Mouse (Mus musculus) large intestine, adult 2 months (tissue): ENCODE measurements around the gene Gm19668. TPM values are rescaled to one million over a fixed set of nuclear protein-coding genes. Genes with fewer than 3 reads are reported as not detected.
"Not testable (repeated sequence)": the region's sequence is repeated elsewhere in the genome, so short reads cannot be mapped to it uniquely, and the experiment has no call there.

Source experiments
- DNase-seq: peaks from one replicate; pipeline ENCODE4 v3.0.0-alpha.2; 2012; ENCODE audit warnings: low read depth, low spot score
- WGBS: fragments of 180-500 bp; shearing (Covaris S2); methylation state at CpG from one replicate; pipeline ENCODE4 v1.1.7; 2018; 5-methylcytosine and 5-hydroxymethylcytosine counted together
- polyA plus RNA-seq: library from polyadenylated mRNA; depleted of rRNA; stranded (reverse); fragments of >200 nt; gene quantifications from 2 replicates; pipeline ENCODE4 v1.2.3, GENCODE M21; 2012; rRNA removed

Gm19668 gene
- polyA plus RNA-seq = not detected in 2 replicates

DNA sequence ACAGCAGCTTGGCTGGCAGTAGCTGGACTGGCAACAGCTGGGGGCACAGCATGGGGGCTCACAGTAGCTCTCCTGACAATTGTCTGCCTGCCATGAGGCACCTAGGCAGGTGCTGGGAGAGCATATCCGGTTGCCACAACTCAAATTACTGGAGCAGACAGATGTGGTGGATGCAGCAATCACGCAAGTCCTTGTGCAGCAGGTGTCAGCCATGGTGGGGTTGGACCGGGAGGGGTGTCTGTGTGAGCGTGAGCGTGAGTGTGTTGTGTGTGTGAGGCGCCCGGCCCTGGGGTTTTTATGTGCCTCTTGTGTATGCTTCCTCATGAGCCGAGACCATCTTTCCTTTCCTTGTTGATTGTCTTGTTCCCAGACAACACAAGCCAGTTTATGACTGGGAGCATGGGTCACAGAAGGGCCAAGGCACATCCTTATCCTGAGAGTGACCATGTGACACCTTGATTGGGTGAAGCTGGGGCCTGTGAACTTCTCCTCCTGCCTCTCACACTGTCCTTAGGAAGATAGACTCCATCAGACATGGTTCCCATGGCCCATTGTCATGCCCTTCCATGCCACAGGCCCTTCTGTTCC, at the start of gene Gm19668:
Gene Gm19668, minus strand, starts transcription at position 213 of the 588 bp plus-strand sequence.
- no peak for DNase-seq
- 33% methylated on average over 8 of the region's 8 CpGs for WGBS

DNA sequence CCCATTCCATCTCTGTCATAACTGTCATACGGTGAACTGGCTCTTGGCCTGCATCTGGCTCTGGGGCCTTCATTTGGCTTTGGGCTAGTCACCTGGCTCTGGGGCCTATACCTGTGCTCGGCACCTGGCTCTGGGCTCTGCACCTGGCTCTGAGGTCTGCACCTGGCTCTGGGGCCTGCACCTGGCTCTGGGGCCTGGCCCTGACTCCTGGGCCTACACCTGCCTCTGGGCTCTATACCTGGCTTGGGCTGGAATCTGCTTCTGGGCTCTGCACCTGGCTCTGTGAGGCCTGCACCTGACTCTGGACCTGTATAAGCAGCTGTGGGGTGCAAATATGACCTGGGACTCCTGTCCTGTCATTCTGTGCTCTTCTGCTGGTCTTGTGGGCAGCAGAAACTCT, 48.6 kb upstream of the Gm19668 start:
- no peak for DNase-seq
- 41% methylated on average over 2 of the region's 2 CpGs for WGBS

- 24% methylated on average over 2 of the region's 2 CpGs for WGBS
- no peak for DNase-seq
Observed at GRCm38 (mm10) chr10:77846961-77847360, 48.0 kb upstream of the Gm19668 start.

- WGBS = 77% methylated on average over 3 of the region's 3 CpGs
- DNase-seq = no peak
Observed at GRCm38 (mm10) chr10:77846503-77846902, 47.6 kb upstream of the Gm19668 start, which contains the start of gene Gm36176. Gm36176 (plus strand) TSS chr10:77846803.

GRCm38 (mm10) chr10:77839006-77839405, 40.1 kb upstream of the Gm19668 start:
- 57% methylated on average over 6 of the region's 6 CpGs for WGBS
- DNase-seq = no peak

DNA sequence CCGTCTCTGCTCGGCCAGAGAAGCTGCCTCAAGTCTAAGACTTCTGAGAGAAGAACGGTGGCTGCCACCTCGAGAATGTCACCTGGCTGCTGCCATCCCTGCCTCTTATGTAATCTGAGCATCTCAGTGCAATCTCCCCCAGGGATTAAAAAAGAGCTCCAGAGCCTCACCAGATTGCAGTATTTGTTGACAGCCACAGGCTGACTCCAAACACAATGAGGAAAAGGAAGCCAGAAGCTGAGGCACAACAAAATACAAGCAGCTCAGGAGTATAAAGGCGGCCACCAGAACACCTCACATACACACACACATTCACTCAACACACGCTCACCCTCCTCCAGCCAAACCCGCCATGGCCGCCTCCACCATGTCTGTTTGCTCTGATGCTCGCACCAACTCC, 36.7 kb upstream of the Gm19668 start, which contains the start of gene Krtap10-10:
Gene Krtap10-10, plus strand, starts transcription at position 301 of the 400 bp plus-strand sequence.
- WGBS = 67% methylated on average over 9 of the region's 9 CpGs
- no peak for DNase-seq

DNA sequence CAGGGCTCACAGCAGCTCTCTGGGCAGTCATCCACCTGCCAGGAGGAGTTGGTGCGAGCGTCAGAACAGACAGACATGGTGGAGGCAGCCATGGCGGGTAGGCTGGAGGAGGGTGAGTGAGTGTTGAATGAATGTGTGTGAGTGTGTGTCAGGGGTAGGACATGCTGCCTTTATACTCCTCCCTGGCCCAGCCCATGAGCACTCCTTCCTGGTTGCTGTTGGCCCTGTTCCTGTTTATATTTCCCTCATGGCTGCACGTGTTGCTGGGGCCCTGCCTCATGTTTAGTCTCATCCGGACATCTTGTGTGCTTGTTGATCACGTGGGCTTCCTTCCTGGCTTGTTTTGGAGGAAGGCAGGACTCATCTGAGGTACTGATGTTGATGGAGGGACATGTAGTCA, 28.0 kb upstream of the Gm19668 start, which contains the start of gene Krtap10-4:
Gene Krtap10-4, minus strand, starts transcription at position 145 of the 400 bp plus-strand sequence.
- DNase-seq = no peak
- 37% methylated on average over 6 of the region's 6 CpGs for WGBS

DNA sequence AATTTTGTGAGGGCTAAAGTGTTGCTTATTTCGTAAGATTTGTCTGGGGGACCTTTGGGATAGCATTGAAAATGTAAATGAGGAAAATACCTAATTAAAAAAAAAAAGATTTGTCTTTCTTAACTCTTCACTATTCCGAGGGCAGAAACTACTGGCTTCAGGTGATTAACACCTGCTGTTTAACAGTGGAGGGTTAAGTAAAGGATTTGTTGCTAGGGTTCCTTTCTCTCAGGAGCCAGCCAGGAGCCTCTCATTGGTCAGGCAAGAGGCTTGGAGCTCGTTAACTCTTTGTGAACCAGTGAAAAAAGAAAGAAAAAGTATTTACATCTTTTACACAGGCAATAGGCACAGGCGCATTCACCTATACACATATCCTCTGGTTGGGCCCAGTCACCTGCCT, 20.3 kb upstream of the Gm19668 start:
- no peak for DNase-seq
- WGBS = 42% methylated on average over 4 of the region's 4 CpGs

DNA sequence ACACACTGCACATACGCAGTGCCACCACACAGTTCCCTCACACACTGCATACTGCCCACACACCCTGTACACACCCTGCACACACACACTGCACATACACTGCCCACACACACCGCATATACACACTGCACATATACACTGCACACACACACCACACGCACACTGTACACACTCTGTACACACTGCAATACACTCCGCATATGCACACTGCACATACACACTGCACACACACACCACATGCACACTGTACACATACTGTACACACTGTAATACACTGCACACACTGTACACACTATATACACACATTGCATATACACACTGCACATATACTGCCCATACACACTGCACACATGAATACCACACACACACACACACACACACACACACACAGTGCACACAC, 19.6 kb upstream of the Gm19668 start:
- 96% methylated on average over 4 of the region's 4 CpGs for WGBS
- no peak for DNase-seq

DNA sequence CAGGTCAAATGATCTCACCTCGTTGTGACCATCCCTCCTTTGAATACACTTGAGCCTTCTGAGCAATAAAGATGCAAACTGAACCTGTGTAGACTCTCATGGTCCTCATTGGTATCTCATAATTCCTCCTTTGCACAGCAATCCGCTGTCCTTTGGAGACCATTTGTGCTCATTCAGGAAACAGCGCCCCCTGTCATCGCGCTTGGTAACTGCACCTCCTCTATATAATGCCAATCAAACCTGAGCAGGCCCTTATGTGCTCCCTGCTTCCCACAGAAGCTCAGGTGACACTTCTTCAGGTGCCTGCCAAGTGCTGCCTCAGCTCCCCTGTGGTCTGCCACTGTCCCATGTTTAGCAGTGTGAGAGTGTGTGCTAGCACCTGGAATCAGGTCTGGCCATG, 16.6 kb upstream of the Gm19668 start:
- DNase-seq = no peak
- WGBS = 30% methylated on average over 5 of the region's 5 CpGs

DNA sequence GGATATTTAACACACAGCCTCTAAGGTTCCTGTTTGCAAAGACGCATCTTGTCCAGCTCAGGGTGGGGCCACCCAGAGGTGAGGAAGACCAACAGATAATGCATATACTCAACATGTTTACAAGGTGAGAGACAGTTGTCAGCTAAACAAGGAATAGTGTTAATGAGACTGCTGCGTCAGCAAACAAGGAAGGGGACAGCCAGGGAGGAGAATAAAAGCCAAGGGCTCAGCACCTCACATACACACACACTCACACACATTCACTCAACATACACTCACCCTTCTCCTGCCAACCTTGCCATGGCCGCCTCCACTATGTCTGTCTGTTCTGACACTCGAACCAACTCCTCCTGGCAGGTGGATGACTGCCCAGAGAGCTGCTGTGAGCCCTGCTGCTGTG, 15.4 kb upstream of the Gm19668 start, which contains the start of gene Gm2696:
Gene Gm2696, plus strand, starts transcription at position 301 of the 400 bp plus-strand sequence.
- DNase-seq = no peak
- WGBS = 36% methylated on average over 4 of the region's 4 CpGs

GRCm38 (mm10) chr10:77811743-77812142, 12.8 kb upstream of the Gm19668 start, which contains the start of gene Gm9507:
Gm9507 (minus strand) TSS chr10:77811843.
- 55% methylated on average over 5 of the region's 5 CpGs for WGBS
- no peak for DNase-seq

DNA sequence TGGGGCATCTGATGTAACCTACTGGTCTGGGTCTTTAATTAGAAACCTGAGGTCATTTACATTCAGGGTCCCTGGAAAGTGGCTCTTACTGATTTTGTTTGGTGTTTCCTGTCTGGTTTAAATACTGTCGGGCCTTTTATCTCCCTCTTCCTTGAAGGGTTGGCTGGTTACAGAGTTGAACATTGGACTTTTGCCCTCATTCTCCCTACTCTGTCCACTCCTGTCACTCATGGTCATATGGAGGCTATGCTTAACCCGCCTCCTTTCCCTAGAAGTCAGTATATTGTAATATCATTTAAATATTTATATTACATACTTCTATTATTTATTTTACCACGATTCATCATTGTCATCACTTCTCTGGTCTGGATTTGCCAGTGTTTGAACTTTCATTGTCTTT, 5.2 kb upstream of the Gm19668 start:
- 28% methylated on average over 3 of the region's 3 CpGs for WGBS
- no peak for DNase-seq

- DNase-seq = not testable (repeated sequence)
- WGBS = 52% methylated on average over 3 of the region's 3 CpGs
Observed at GRCm38 (mm10) chr10:77798164-77798920, 591 bp downstream of the Gm19668 start.

GRCm38 (mm10) chr10:77797677-77798076, 1.3 kb downstream of the Gm19668 start:
- no peak for DNase-seq
- WGBS = 50% methylated on average over 3 of the region's 3 CpGs

- WGBS = 55% methylated on average over 2 of the region's 2 CpGs
Observed at GRCm38 (mm10) chr10:77794976-77795375, 4.0 kb downstream of the Gm19668 start, which contains the start of gene Gm9639. Gm9639 (minus strand) TSS chr10:77795076.

GRCm38 (mm10) chr10:77788621-77789020, 10.3 kb downstream of the Gm19668 start:
- WGBS = 77% methylated on average over 2 of the region's 2 CpGs
- no peak for DNase-seq

More at GRCm38 (mm10) chr10:77794976-77795375, 4.0 kb downstream of the Gm19668 start, which contains the start of gene Gm9639:
- no peak for DNase-seq

- not testable (repeated sequence) for DNase-seq
- WGBS = 71% methylated on average over 1 of the region's 1 CpGs
Observed at GRCm38 (mm10) chr10:77787876-77788275, 11.1 kb downstream of the Gm19668 start, which contains the start of gene Gm7137. Gm7137 (minus strand) TSS chr10:77788200.

GRCm38 (mm10) chr10:77783396-77783795, 15.5 kb downstream of the Gm19668 start:
- 84% methylated on average over 3 of the region's 3 CpGs for WGBS
- DNase-seq = not testable (repeated sequence)

- 44% methylated on average over 1 of the region's 1 CpGs for WGBS
- DNase-seq = not testable (repeated sequence)
Observed at GRCm38 (mm10) chr10:77782442-77782841, 16.5 kb downstream of the Gm19668 start, which contains the start of gene Gm3250. Gm3250 (minus strand) TSS chr10:77782542.
